Mouse (Mus musculus): Measurements from ENCODE around the gene Eya2. TPM values are rescaled to one million over a fixed set of nuclear protein-coding genes. Genes with fewer than 3 reads are reported as not detected.

Gene Eya2
- polyA plus RNA-seq, 1 experiment from 2014 or later = not detected

DNA sequence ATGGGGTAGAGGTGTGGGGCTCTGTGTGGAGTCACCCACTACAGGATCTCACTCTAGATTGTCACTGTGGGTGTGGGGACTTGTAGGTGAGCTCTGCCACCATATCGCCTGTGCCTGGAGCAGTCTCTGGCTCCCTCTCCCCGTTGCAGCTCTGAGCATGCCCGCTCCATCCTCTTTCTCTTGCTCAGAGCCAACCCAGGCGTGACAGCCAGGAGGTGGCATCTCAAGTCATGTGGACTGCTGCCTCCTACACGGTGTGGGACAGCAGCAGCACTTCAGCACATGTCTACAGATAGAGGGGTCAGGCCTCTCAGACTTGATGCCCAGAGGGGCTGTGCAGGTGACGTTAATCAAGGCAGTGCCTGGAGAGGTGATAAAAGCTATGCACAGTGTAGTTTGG, 57.4 kb downstream of the Eya2 start:
- Histone ChIP-seq H3K79me2 (ENCODE audit: inconsistent target) (no peaks in the 10 kb centered on the region), H3K4me3 (ENCODE audit: inconsistent target) (no peak overlapping the region), H3K27ac (no peak overlapping the region), H3K36me3 (ENCODE audit: inconsistent target) (no peaks in the 10 kb centered on the region)
- WGBS (ENCODE audit: missing documents) = 75% methylated on average over 6 of the region's 6 CpGs

DNA sequence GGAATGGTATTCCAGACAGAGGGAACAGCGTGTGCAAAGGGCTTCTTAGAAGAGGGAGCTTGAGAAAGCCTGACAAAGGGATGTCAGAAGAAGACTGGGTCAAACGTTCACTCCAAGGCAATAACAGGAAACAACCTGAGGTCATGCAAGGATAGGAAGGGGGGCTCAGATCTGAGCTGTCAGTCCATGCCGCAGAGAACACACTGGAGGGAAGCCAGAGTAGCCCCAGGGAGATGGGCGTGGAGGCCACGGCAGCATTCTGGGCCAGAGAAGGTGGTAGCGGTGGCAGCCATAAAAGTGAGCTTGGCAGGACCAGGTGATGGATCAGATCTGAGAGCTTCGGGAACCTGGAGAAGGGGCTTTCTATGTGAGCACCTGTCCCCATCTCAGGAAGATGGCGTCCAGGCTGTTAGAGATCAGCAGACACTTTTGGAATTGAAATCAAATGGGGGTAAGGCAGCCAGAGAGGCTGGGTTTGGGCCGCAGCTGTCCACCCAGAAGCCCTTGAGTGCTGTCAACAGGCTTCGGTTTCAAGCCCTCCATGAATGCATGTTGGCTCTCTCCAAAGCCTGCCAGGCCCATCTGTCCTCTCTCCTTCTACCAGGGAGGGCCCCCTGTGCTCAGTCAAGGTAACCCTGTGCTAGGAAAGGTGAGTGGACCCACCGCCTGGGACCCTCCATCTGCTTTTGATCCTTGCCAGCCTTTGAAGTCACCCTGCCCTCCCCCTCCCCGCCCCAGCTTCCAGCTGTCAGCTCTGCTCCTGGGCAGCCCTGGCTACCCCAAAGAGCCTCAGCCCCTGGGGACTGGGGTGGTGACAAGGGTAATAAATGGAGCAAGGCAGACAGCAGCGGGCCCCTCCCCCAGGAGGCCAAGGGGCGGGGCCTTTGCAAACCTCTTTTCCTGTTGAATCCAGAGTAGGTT, 58.4 kb downstream of the Eya2 start:
- WGBS (ENCODE audit: missing documents) = 24% methylated on average over 14 of the region's 14 CpGs
- no peaks in the 10 kb centered on the region for H3K79me2 ChIP-seq (ENCODE audit: inconsistent target)
- H3K27ac ChIP-seq = no peak overlapping the region
- no peaks in the 10 kb centered on the region for H3K36me3 ChIP-seq (ENCODE audit: inconsistent target)
- H3K4me3 ChIP-seq (ENCODE audit: inconsistent target) = no peak overlapping the region

DNA sequence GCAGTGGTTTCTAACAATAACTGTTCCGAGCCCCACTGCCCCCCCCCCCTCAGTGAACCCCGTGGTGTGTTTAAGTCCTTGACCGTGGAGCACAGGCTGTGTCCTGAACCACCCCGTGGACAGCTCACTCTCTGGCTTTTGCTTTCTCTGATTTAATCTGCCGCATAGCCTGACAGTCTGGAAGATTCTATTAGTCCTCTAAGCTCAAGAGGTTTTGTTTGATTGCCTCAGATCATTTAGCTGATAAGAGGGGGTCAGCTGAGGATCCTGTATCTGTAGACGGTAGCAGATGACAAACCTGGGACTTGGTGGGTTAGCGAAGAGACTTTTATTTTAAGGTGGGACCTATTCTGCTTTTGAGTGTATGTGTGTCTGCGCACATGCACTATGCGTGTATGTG, 59.3 kb downstream of the Eya2 start:
- Histone ChIP-seq H3K4me3 (ENCODE audit: inconsistent target) (no peak overlapping the region), H3K36me3 (ENCODE audit: inconsistent target) (no peaks in the 10 kb centered on the region), H3K27ac (no peak overlapping the region), H3K79me2 (ENCODE audit: inconsistent target) (no peaks in the 10 kb centered on the region)
- 43% methylated on average over 9 of the region's 9 CpGs for WGBS (ENCODE audit: missing documents)

DNA sequence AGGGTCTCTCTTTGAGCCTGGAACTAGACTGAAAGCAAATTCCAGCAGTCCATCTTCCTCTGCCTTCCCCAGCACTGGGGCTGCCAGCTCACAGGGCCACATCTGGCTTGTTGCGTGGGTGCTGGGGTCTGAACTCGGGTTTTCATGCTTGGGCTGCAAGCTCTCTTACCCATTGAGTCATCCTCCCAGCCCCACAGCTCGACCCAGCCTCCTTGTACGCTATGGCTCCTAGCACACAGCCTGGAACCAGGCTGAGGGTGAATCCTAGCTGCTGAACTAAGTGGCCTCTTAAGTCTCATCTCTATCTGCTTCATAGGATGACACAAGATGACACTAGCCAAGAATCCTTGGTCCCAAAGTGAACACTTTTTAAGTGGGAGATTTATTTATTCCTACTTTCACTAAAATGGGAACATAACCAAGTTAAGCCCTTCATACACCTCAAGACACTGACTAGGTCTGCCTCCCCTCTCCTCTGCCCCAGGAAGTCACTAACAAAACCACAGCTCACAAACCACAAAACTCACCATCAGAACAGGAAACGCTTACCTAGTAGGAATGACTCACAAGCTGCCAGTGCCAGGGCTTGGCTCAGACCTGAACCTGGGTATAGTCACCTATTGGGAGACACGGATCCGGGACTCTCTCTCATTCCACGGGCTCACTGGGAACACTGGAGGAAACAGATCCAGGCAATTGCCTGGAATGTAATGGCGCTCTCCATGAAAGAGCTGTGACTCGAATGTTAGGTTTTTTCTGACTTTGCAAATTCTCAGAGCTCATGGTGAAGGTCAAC, 60.1 kb downstream of the Eya2 start:
- H3K4me3 ChIP-seq (ENCODE audit: inconsistent target) = no peak overlapping the region
- H3K79me2 ChIP-seq (ENCODE audit: inconsistent target) = no peaks in the 10 kb centered on the region

DNA sequence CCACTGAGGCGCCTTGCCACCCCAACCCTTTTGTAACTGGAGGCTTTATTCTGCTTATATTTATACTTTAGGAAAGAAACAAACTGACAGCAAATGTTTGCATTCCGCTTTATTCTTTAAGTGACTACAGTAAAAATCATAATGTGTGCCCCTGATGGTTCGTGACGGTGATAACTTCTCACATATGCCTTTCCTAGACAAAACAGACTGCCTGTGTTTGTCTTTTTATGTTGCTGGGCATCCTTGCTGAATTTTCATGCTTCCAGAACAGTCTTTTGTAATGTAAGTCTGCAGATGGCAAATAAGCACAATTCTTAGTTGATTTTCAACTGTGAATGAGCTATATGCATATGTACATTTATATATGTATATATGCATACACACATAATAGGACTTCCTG, 61.7 kb downstream of the Eya2 start:
- H3K27ac ChIP-seq = no peak overlapping the region
- no peak overlapping the region for H3K4me3 ChIP-seq (ENCODE audit: inconsistent target)
- WGBS (ENCODE audit: missing documents) = 52% methylated on average over 4 of the region's 4 CpGs
- H3K79me2 ChIP-seq (ENCODE audit: inconsistent target) = no peaks in the 10 kb centered on the region
- no peaks in the 10 kb centered on the region for H3K36me3 ChIP-seq (ENCODE audit: inconsistent target)

More for the DNA sequence above, 60.1 kb downstream of the Eya2 start:
- 9% methylated on average over 10 of the region's 10 CpGs for WGBS (ENCODE audit: missing documents)
- Histone ChIP-seq H3K27ac (no peak overlapping the region), H3K36me3 (ENCODE audit: inconsistent target) (no peaks in the 10 kb centered on the region)

DNA sequence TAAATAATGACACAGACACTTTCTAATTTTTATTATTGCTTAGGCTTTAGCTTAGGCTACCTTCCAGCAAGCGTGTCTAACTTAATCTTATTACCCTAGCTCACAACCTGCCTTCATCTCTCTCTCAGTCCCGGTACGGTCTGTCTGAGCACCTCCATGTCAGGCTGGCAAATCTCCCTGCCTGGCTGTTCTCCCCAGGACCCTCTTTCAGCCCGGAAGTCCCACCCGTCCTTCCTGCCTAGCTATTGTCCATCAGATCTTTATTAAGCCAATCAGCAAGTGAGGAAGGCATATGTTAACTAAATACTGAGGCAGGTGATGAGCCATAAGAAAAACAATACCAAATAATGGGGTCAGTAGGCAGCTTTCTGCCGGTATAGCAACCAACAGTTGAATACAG, 62.1 kb downstream of the Eya2 start:
- Histone ChIP-seq H3K4me3 (ENCODE audit: inconsistent target) (no peak overlapping the region), H3K36me3 (ENCODE audit: inconsistent target) (no peaks in the 10 kb centered on the region), H3K27ac (no peak overlapping the region), H3K79me2 (ENCODE audit: inconsistent target) (no peaks in the 10 kb centered on the region)
- 27% methylated on average over 6 of the region's 6 CpGs for WGBS (ENCODE audit: missing documents)

DNA sequence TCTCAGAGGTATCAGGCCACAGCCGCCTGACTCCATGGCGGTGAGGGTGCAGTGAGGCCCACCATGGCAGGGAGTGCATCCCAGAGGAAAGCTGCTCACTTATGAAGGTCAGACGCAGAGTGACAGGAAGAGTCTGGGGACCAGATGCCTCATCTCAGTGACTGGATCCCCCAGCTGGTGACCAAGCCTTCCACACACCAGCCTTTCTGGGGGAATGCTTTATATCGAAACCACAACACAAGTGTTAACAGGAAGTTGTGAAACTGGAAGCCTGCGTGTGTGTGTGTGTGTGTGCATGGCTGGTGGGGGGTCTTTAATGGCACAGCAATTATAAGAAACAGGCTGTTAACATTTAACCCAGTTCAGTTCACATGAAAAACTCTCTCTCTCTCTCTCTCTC, 64.7 kb downstream of the Eya2 start:
- H3K79me2 ChIP-seq (ENCODE audit: inconsistent target) = no peaks in the 10 kb centered on the region
- no peaks in the 10 kb centered on the region for H3K36me3 ChIP-seq (ENCODE audit: inconsistent target)
- no peak overlapping the region for H3K4me3 ChIP-seq (ENCODE audit: inconsistent target)
- WGBS (ENCODE audit: missing documents) = 33% methylated on average over 5 of the region's 5 CpGs
- H3K27ac ChIP-seq = no peak overlapping the region

DNA sequence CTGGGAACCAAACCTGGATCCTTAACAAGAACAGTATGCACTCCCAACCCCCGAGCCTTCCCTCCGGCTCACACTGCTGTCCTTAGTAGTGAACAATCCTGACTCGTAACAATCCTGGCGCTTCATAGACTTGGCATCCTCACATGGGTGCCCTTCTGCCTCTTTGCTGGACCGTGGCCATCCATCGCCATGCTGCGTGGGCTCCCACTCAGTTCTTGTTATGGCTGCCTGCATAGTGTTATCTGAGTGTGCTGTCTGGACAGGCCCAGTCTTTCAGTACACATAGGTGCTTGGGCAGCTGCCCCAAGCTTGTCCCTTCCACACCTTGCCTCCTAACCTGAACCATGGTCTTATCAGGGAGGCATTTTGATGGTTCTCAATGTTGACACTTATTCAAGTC, 68.4 kb downstream of the Eya2 start:
- WGBS (ENCODE audit: missing documents) = 88% methylated on average over 7 of the region's 7 CpGs
- Histone ChIP-seq H3K79me2 (ENCODE audit: inconsistent target) (no peaks in the 10 kb centered on the region), H3K4me3 (ENCODE audit: inconsistent target) (no peak overlapping the region), H3K36me3 (ENCODE audit: inconsistent target) (no peaks in the 10 kb centered on the region), H3K27ac (no peak overlapping the region)

DNA sequence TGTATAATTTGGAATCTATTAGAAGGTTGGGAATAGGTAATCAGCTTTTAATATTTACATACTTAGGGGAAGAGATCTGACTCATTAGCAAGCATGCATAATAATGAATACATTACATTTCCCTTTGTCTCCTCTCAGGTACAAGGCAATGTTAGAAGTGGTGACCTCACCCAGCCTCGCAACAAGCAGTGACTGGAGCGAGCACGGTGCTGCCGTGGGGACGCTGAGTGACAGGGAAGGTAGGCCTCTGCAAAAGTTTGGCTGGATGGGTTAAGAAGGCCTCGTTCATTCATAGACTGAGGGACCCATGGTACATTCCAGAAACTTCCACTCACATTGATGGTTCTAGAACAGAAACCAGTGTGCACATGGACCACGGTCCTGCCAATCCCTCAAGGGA, 69.8 kb downstream of the Eya2 start:
- Histone ChIP-seq H3K27ac (no peak overlapping the region), H3K4me3 (ENCODE audit: inconsistent target) (no peak overlapping the region), H3K36me3 (ENCODE audit: inconsistent target) (no peaks in the 10 kb centered on the region), H3K79me2 (ENCODE audit: inconsistent target) (no peaks in the 10 kb centered on the region)
- WGBS (ENCODE audit: missing documents) = 91% methylated on average over 7 of the region's 7 CpGs

DNA sequence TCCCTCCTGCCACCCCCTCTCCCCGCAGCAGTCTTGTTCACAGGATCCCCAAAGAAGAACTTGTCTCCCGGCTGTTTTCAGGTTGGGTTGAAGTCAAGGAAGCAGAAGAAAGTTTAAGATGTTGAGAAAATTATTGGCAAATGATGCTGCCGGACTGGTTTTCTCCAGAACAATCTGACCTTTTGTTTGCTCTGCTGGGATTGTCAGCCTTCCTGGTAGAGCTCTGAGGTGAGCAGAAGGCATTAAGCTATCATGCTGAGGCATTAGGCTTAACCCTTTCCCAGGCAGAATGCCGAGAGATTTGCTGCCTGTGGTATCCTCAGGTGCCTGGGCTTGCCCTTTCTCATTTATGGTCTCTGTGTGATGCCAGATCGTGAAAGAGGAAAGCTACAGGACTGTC, 70.3 kb downstream of the Eya2 start:
- H3K79me2 ChIP-seq (ENCODE audit: inconsistent target) = no peaks in the 10 kb centered on the region
- H3K27ac ChIP-seq = no peak overlapping the region
- no peak overlapping the region for H3K4me3 ChIP-seq (ENCODE audit: inconsistent target)
- no peaks in the 10 kb centered on the region for H3K36me3 ChIP-seq (ENCODE audit: inconsistent target)
- WGBS (ENCODE audit: missing documents) = 92% methylated on average over 5 of the region's 5 CpGs

DNA sequence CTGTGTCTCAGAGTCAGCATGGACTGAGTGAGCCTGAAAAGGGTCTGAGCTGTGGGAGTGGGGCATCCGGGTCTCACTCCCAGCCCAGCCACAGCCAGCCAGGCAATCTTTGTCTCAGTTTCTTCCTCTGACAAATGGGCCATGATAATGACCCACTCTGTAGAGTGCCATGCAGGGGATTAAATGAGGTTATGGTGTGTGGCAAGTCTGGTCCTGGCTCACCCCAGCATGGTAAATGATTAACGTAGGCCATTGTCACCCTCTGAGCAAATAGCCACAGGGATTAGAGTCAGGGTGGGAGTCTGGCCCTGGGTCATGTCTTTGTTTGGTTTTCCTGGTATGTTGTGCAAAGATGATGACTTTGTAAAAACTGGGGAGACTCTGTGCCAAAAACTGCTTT, 72.3 kb downstream of the Eya2 start:
- H3K36me3 ChIP-seq (ENCODE audit: inconsistent target) = no peaks in the 10 kb centered on the region
- H3K27ac ChIP-seq = no peak overlapping the region
- no peak overlapping the region for H3K4me3 ChIP-seq (ENCODE audit: inconsistent target)
- H3K79me2 ChIP-seq (ENCODE audit: inconsistent target) = no peaks in the 10 kb centered on the region
- WGBS (ENCODE audit: missing documents) = 92% methylated on average over 2 of the region's 2 CpGs

DNA sequence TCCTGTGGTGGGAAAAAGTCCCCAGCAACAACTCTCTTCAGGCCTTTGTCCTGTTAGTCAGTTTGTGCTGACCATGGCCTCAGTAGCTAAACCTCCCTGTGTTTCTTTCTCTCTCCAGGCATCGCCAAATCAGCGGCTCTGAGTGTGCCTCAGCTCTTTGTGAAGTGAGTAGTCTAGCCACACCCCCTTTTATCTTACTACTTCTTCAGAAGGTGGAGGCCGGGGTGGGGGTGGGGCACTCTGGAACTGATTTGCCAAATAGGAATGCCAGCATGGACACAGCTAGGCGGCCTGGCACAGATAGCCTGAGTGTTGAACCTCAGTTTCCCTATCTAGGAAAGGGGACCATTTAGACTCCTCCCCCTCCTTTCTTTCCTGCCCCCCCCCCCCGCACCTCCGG, 87.9 kb downstream of the Eya2 start:
- Histone ChIP-seq H3K79me2 (ENCODE audit: inconsistent target) (no peaks in the 10 kb centered on the region), H3K36me3 (ENCODE audit: inconsistent target) (no peaks in the 10 kb centered on the region), H3K27ac (no peak overlapping the region), H3K4me3 (ENCODE audit: inconsistent target) (no peak overlapping the region)
- WGBS (ENCODE audit: missing documents) = 100% methylated on average over 4 of the region's 6 CpGs

DNA sequence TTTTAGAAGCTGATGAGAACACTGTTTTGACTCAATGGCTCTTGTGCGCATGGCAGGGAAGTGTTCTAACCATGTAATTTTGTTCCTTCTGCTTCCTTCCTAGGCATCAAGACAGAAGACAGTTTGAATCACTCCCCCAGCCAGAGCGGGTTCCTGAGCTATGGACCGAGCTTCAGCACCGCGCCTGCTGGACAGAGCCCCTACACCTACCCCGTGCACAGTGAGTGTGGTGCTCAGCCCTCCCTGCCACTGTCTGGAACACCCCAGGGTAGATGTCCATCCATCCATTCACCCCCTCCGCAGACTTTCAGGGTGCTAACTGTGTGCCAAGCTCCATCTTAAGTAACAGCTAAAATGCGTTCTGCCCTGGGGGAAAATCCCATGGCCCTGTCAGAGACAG, 92.7 kb downstream of the Eya2 start:
- Histone ChIP-seq H3K4me3 (ENCODE audit: inconsistent target) (no peak overlapping the region), H3K79me2 (ENCODE audit: inconsistent target) (no peaks in the 10 kb centered on the region), H3K36me3 (ENCODE audit: inconsistent target) (no peaks in the 10 kb centered on the region), H3K27ac (no peak overlapping the region)
- WGBS (ENCODE audit: missing documents) = 88% methylated on average over 8 of the region's 8 CpGs

DNA sequence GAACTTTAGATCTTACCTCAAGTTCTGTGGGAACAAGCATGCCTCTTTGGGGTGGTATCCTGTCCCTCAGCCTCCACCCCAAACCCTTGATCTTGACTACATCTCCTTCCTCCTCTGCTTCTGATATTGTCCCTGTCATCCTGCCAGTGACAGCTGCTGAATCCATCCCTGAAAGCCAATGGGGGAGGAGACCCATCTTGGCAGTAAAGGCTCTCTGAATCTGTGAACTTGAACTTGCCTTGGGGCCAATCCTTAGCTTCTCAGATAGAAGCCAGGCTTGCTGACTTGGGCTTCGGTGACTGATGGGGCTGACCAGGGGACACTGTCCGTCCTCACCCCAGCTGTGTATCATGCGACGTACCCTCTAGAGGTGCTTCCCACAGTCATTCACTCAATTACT, 94.1 kb downstream of the Eya2 start:
- H3K79me2 ChIP-seq (ENCODE audit: inconsistent target) = no peaks in the 10 kb centered on the region
- no peaks in the 10 kb centered on the region for H3K36me3 ChIP-seq (ENCODE audit: inconsistent target)
- H3K4me3 ChIP-seq (ENCODE audit: inconsistent target) = no peak overlapping the region
- WGBS (ENCODE audit: missing documents) = 97% methylated on average over 4 of the region's 4 CpGs
- H3K27ac ChIP-seq = no peak overlapping the region

DNA sequence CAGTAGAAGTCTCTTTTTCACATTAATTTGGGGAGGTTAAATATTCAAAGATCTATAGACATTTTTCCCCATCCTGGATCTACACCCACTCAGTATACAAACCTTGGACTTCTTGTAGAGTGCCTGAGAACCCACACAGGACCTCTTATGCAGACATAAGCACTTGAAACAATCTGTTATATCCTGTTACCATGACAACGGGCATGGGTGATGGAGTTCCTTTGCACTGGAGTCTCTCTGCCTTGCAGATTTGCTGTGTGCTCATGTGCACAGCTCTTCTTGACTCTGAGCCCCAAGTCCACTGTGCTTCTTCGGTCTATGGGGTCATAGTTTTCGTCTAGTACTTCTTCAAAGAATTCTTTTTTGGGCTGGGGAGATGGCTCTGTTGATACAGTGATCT, 96.2 kb downstream of the Eya2 start:
- Histone ChIP-seq H3K4me3 (ENCODE audit: inconsistent target) (no peak overlapping the region), H3K27ac (no peak overlapping the region), H3K36me3 (ENCODE audit: inconsistent target) (no peaks in the 10 kb centered on the region), H3K79me2 (ENCODE audit: inconsistent target) (no peaks in the 10 kb centered on the region)
- WGBS (ENCODE audit: missing documents) = 100% methylated on average over 3 of the region's 3 CpGs

Measured in macrophage (primary cell).